Mouse (Mus musculus): ENCODE results near the gene Smtnl2. TPM values are rescaled to one million over a fixed set of nuclear protein-coding genes. Genes with fewer than 3 reads are reported as not detected.
A peak's percentile ranks its signal among the peaks of the same experiment; 100 is the strongest.

The Smtnl2 gene
- total RNA-seq, 2 experiments from 2014 or later = 160 to 162 TPM

DNA sequence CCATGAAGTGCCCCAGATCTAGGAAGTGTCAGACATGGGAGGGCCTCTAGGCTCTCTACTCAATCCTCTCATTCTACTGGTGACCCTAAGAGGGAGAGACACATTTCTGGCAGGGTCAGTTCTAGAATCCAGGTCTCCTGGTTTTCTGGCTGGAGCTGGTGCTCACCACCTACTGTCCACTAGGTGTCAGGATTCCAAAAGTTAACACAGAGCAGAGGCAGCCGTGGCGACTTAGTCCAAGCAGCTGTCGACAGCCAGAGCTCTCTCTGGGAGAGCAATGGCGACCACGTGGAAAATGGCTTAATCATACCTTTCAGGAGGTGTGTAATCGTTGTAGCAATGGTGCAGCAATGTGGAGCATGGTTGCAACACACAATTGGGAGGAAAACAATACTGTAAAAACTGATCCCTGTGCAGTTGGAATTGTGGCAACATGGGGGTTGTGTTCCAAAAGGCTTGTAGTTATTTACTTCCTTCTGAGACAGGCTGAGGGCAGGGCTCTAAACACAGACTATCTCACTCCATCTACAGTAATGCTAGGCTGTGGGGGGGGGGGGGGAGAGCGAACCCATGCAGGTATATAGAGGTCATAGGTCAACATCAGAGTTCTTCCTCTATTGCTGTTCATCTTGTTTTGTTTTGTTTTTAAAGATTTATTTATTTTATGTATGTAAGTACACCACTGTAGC is 68.8 kb downstream of the Smtnl2 start:
- intact Hi-C loops (cut with DNase I; ENCODE audit: low total_unique reads) = loop anchor here (5.0 kb wide), 1 partner anchor 115 kb away; no protein-coding TSS in a partner anchor
- DNase-seq = peak; percentile 63

DNA sequence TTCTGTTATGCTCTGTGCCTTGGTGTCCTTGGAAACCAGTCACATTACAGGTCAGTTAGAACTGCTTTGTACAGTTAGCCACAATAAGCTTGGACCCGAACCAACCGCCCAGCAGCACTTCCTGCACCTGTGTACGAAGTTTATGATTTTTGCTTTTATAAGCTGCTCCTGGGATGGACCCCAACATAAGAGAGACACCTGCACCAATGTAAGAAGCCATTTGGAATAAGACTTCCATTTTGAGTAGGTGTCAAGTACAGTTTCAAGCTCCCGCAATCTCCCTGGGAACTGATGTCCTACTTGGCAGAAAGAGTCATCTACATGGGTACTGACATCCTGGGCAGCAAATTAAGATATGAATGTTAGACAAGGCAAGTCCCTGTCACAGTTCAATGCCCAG is 71.8 kb downstream of the Smtnl2 start:
- intact Hi-C loops (cut with DNase I; ENCODE audit: low total_unique reads) = loop anchor here (5.0 kb wide), 1 partner anchor 112 kb away; no protein-coding TSS in a partner anchor
- no peak for DNase-seq

Small RNA genes within 50 kb of the gene (microRNA-seq; reads per million reads assigned to microRNA genes)
- 0 reads per million in 2 experiments for gene Mir6338

Other genes starting within 250 kb of the Smtnl2 start
- gene Gm43951, start 204.9 kb downstream of the Smtnl2 start, total RNA-seq (2021) = under 1 TPM; 0.08 to 0.13 TPM
- gene 4933427D14Rik, start 204.3 kb downstream of the Smtnl2 start, total RNA-seq (2021) = 1 to 10 TPM; 1.7 to 2.2 TPM
- 10 to 100 TPM; 32.1 to 33.0 TPM for gene Txndc17, start 204.2 kb downstream of the Smtnl2 start, total RNA-seq (2021)
- gene Med31, start 196.1 kb downstream of the Smtnl2 start, total RNA-seq (2021) = 1 to 10 TPM; 6.3 to 6.7 TPM
- under 1 TPM; 0.14 to 0.31 TPM for gene Slc13a5, start 144.5 kb downstream of the Smtnl2 start, total RNA-seq (2021)
- 1 to 10 TPM; 6.4 to 6.6 TPM for gene Xaf1, start 110.1 kb downstream of the Smtnl2 start, total RNA-seq (2021)
- gene Fbxo39, start 97.3 kb downstream of the Smtnl2 start, total RNA-seq (2021) = not detected
- under 1 TPM; 0.78 TPM for gene Tekt1, start 49.3 kb downstream of the Smtnl2 start, total RNA-seq (2021)
- gene Ggt6, start 23.8 kb upstream of the Smtnl2 start, total RNA-seq (2021) = under 1 TPM; 0.18 to 0.38 TPM
- 10 to 100 TPM; 58.7 to 62.8 TPM for gene Mybbp1a, start 29.6 kb upstream of the Smtnl2 start, total RNA-seq (2021)
- 10 to 100 TPM; 11.4 to 14.7 TPM for gene Spns2, start 78.2 kb upstream of the Smtnl2 start, total RNA-seq (2021)
- under 1 TPM in 1 of 2 experiments, not detected in 1; 0.10 TPM for gene Spns3, start 138.8 kb upstream of the Smtnl2 start, total RNA-seq (2021)
- 10 to 100 TPM; 55.2 to 55.7 TPM for gene Ube2g1, start 195.6 kb upstream of the Smtnl2 start, total RNA-seq (2021)

All from gastrocnemius, postnatal 14 days (tissue).